Mouse (Mus musculus) urinary bladder, adult 2 months (tissue): ENCODE data around the gene Cnnm4. TPM values are rescaled to one million over a fixed set of nuclear protein-coding genes. Genes with fewer than 3 reads are reported as not detected.
A peak's percentile ranks its signal among the peaks of the same experiment; 100 is the strongest.

Experiments
- DNase-seq: peaks from one replicate; pipeline ENCODE4 v3.0.0; 2022; ENCODE audit warnings: low spot score
- polyA plus RNA-seq: library from polyadenylated mRNA; depleted of rRNA; stranded (reverse); fragments of >200 nt; gene quantifications from 2 replicates; pipeline ENCODE4 v1.2.3, GENCODE M21; 2012

The Cnnm4 gene
- polyA plus RNA-seq, 1 experiment: 8.6 TPM

DNA sequence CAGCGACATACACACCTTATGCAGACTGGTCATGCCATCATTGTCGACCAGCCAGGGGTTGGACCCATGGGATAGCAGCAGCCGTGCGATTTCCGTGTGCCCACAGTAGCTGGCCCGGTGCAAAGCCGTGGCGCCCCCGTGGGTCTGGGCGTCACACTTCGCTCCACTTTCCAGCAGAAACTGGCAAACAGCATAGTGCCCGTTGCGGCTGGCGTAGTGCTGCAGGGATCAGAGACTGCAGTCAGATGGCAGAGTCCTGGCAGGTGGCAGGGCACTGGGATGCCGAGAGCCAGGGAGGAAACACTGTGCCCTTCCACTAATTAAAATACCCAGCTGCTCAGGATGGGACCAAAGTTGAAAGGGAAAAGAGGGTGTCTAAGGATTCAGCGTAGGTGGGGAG, 70.4 kb downstream of the Cnnm4 start:
- DNase-seq: no peak

DNA sequence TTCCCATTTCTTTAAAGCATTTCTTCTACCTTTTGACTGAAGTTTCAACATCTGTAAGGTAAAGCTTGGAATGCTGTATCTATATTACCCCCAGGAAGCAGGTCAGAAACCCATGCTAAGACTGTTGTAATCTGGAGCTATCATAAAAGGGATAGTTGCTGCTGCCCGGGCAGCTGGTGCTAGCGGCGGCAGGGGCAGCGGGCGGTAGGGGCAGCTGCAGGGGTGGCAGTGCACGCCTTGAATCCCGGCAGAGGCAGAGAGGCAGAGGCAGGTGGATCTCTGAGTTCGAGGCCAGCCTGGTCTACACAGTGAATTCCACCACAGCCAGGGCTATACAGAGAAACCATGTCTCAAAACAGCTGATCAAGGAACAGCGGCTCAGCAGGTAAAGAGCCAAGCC, 71.5 kb downstream of the Cnnm4 start:
- DNase-seq: no peak

DNA sequence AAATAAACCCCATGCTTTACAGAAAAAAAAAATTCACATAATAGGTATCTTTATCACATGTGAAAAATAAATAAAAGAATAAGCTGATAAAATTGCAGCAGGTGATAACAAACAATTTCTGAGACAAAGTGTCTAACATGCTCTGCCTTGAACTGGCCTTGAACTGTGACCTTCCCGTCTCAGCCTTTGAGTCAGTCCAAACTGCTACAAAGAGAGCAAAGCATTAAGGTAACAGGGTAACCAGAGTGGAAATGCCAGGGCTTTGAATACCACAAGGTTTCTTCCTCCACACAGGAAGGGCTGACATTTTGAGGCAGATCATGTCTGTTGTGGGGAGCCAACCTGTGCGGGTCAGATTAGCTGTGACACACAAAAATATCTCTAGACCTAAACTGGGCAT, 74.0 kb downstream of the Cnnm4 start:
- no peak for DNase-seq

DNA sequence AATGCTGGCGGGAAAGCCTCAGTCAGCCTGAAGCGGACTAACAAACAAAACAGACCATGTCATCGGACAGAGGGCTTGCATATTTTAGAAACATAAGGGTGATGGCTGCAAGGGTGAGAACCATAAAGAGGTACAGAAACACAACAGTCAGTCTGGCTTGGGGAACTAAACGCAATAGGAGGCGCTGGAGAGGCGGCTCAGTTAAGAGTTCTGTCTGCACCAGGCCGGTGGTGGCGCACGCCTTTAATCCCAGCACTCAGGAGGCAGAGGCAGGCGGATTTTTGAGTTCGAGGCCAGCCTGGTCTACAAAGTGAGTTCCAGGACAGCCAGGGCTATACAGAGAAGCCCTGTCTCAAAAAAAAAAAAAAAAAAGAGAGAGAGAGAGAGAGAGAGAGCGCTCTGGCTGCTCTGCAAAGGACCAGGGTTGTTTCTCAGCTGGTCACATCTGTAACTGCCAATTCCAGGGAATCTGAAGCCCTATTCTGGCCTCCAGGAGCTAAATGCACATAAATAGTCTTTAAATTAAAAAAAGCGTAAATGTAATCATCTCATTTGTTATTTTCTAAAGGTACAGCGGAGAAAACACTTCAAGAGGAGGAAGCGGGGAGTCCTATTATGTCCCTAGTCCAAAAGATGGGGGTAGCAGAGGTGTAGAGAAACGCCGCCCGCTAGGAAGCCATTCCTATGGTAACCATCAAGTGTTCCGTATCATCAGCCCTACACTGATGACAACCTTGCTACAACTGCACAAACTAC, 74.6 kb downstream of the Cnnm4 start:
- DNase-seq: no peak

- DNase-seq: peak; percentile 93
Measured at GRCm38 (mm10) chr1:36546888-36547471, 75.6 kb downstream of the Cnnm4 start, which contains the start of gene Ankrd39. Ankrd39 (minus strand) TSS chr1:36547445.

- no peak for DNase-seq
Measured at GRCm38 (mm10) chr1:36547981-36548598, 76.7 kb downstream of the Cnnm4 start.

GRCm38 (mm10) chr1:36548771-36549170, 77.4 kb downstream of the Cnnm4 start:
- no peak for DNase-seq

- DNase-seq: no peak
Measured at GRCm38 (mm10) chr1:36549491-36549890, 78.1 kb downstream of the Cnnm4 start.

GRCm38 (mm10) chr1:36550075-36550863, 78.8 kb downstream of the Cnnm4 start:
- DNase-seq: no peak

DNA sequence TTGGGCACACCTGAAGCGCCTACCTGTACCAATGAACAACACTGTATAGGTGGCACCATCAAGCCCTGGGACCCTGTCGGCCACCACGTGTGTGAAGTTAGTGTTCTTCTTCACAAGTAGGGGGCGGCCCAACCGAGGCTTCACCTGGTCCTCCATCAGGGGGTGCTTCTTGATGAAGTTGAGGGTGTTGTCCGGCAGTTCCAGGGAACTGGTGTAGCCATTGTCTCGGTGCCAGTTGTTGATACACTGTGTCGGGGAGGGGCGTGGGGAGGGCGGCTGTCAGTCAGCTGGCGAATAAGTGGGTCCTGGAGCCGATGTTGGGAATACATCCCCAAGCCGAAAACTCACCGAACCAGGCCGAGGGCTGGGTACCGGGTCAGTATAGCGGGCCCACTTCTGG, 80.5 kb downstream of the Cnnm4 start:
- no peak for DNase-seq

DNA sequence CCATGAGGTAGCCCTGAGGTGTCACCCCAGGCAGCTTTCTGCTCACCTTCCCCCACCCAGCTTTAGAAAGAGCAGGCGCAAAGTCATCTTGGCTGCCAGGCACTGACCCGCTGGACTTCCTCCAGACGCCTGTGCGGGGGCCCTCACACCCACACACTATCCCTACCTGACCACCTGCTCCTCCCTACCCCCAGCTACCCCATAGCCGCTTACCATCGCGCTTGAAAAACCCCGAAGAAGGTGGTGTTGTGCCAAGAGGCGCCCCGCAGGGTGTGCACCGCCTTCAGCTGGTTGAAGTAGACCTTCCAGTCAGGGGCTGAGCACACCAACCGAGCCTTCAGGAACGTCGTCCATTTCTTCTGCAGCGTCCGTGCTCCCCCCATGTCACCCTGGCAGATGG, 81.1 kb downstream of the Cnnm4 start:
- no peak for DNase-seq

DNA sequence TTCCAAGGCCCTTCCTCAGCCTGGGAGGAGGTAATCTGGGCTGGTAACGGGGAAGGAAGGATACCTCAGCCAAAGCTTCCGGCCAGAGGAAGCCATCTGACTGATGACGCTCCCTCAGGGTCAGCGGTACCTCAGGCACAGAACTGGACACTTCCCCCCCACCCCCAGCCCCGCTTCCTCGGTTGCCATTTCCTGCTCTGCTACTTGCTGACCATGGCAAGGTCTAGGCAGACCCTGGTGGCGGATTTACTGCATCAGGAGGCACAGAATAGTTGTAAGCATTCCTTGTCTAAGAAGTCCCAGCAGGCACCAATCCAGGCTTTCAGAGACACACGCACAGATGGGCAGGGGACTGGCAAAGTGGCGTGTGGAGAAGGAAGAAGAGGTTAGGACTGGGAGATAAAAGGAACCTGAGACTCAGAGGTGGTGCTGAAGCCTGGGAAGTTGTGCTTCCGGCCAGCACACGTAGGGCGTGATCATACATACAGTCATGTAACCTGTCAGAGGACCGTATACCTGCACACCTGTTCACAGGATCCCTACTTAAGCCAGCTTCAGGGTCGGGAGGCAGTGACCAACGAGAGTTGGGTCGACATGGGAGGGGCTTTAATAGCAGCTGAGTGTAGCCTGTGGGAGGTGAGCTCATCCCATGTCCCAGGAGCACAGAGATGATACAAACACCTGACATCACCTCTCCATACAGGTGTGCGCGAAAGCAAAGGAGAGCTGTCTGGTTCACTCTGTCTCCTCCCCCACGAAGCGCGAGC, 83.4 kb downstream of the Cnnm4 start:
- no peak for DNase-seq

GRCm38 (mm10) chr1:36555798-36556395, 84.5 kb downstream of the Cnnm4 start:
- no peak for DNase-seq

DNA sequence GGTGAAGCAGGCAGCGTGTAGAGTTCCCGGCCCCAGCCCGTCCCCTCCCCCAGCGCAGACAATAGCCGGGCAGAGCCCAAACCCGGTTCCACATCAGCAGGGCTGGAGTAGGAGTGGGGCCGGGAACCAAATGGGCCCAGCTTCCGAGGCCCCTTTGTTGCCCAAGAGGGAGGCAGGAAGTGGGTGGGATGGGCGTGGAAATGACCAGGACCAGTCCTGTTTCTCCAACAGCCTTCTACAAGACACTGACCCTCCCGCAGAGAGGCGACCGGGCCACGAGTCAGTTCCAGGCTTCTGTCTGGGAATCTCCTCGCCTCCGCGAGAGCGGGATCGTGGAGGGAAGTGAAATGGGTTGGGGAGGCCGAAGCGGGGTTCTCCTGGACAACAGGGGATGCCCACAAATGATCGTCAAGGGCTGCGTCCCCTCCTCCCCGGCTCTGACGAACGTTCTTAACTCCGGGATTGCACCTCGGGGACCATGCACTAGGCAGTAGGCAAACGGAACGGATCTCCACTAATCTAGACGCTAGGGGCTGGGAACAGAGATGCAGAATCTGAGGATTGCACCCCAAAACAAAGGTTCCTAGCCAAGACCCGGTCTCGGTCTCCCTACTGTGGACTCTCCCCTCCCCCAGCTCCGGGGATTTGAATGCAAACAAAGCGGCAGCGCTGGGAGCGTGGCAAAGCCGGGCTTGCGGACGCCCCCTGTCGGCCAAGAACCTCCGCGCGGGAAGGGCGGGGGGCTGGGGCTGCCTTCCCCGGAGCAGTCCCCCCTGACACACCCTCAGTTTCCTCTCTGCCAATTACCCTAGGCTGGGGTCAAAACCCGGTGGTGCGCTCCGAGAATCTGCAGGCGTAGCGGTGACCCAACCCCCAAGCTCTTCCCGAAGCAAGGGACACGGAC, 85.4 kb downstream of the Cnnm4 start:
- peak; percentile 83 for DNase-seq

DNA sequence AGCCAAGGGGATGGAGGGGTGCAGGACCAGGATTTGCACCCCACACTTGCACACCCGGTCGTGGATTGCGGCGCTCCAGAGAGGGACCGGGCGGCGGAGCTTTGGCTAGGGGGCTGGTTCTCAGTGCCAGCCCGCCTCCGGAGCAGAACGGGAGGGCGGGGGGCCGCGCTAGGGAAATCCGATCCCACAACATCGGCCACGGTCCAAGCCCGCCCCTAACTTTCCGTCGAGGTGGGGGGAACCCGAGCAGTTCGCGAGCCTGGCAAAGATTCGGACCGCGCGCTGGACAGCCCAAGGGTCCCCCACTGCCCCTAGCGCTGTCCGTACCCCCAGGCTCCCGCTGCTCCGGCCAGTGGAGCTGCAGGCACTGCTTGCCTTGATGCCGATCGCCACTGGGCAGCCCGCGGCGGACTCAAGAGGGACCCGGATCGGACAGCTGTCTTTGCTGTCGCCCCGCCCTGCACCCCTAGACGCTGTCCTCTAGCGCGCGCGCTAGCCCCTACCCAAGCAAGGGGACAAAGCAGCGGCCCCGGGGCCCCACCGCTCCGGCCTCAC, 86.1 kb downstream of the Cnnm4 start:
- DNase-seq: peak; percentile 82
